Mouse (Mus musculus) heart, embryonic 15.5 days (tissue): ENCODE results near the gene Vav1. TPM values are rescaled to one million over a fixed set of nuclear protein-coding genes. Genes with fewer than 3 reads are reported as not detected.

ENCODE experiments used
- ATAC-seq: fragments of 200-750 bp; cut with Nextera tagmentation; replicated peaks from 2 replicates; pipeline ENCODE4 v1.8.0; 2017; ENCODE audit warnings: low read depth, moderate TSS enrichment; ENCODE audit not compliant: insufficient number of reproducible peaks, insufficient read depth, low FRiP score
- H3K27ac ChIP-seq: fragments of 300-500 bp; sonication (generic); 2 replicates; pipeline ENCODE4 v1.5.1; 2015; ENCODE audit warnings: mild to moderate bottlenecking, inconsistent platforms
- H3K27me3 ChIP-seq: fragments of 300-500 bp; sonication (generic); 2 replicates; pipeline ENCODE4 v1.6.1; 2015; ENCODE audit warnings: inconsistent platforms
- H3K36me3 ChIP-seq: fragments of 300-500 bp; sonication (generic); 2 replicates; pipeline ENCODE4 v1.6.1; 2015; ENCODE audit warnings: mild to moderate bottlenecking, inconsistent platforms
- H3K4me1 ChIP-seq: fragments of 300-500 bp; sonication (generic); replicated peaks from 2 replicates; pipeline ENCODE4 v1.6.1; 2015; ENCODE audit warnings: inconsistent platforms
- H3K4me2 ChIP-seq: fragments of 300-500 bp; sonication (generic); 2 replicates; pipeline ENCODE4 v1.6.1; 2015; ENCODE audit warnings: inconsistent platforms, mild to moderate bottlenecking, moderate library complexity
- H3K4me3 ChIP-seq: fragments of 300-500 bp; sonication (generic); 2 replicates; pipeline ENCODE4 v1.5.1; 2015; ENCODE audit warnings: mild to moderate bottlenecking, inconsistent platforms
- H3K9ac ChIP-seq: fragments of 300-500 bp; sonication (generic); 2 replicates; pipeline ENCODE4 v1.6.1; 2015; ENCODE audit warnings: mild to moderate bottlenecking, inconsistent platforms
- H3K9me3 ChIP-seq: fragments of 300-500 bp; sonication (generic); replicated peaks from 2 replicates; pipeline ENCODE4 v1.6.1; 2016; ENCODE audit warnings: inconsistent platforms
- WGBS: fragments of 180-500 bp; shearing (Covaris S2); methylation state at CpG from one replicate; pipeline ENCODE4 v1.1.7; 2015; ENCODE audit warnings: mixed read lengths; 5-methylcytosine and 5-hydroxymethylcytosine counted together
- polyA plus RNA-seq: library from polyadenylated mRNA; unstranded; fragments of >200 nt; fragmentation: Nextera tagmentation; extraction: Ambion mirVana; gene quantifications from 2 replicates; pipeline ENCODE4 v1.2.1, GENCODE M21; 2015

Vav1 gene
- polyA plus RNA-seq, 1 experiment from 2014 or later, result 1.8 TPM

DNA sequence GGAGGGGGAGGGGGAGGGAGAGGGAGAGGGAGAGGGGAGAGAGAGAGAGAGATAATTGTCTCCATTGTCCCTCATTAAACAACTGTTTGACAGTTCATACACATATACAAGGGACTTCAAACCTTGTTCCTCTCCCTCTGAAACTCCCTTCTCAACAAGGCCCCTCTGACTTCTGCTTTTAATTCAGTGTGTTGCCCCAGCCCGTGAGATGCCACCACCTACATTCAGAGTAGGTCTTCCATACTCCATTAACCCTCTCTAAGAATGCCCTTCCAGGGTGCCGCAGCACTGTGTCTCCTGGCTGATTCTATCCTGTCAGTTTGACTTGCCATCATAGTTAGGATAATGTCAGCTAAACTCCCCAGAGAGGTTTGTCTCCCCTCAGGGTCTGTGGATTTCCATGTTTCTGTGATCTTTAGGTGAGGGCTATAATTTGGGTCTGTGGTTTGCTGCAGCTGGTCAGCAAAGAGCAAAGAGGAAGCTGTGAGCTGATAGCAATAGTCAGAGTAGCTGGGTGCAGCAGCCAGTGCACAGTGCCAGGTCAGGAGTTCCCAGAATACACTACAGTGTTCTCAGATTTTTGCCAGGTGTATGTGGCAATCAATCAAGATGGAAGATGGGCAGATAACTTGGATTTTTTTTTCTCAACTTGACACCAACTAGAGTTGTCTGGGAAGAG, 65.3 kb downstream of the Vav1 start:
- no peak for ATAC-seq
- 55% methylated on average over 2 of the region's 2 CpGs for WGBS
- H3K4me3 ChIP-seq, result no peak overlapping the region

DNA sequence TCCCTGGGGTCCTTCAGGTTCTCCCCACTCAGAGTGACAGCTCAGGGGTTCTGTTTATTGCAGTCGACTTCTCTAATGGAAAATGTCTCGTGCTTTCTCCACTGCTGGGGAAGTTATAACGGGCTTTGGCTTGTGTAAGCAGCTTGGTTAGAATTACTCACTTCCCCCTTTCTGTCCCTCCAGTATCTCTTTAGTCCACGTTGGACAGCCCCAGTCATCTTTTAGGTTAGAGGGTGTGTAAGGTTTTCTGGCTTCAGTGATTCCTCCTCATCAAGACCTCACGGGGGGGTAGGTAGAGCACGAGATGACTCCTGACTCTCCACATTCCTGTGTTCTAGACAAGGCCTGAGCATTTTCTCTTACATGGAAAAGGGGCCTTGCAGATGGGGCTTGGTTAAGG, 68.1 kb downstream of the Vav1 start:
- WGBS, result 51% methylated on average over 6 of the region's 6 CpGs
- no peaks in the 10 kb centered on the region for H3K9me3 ChIP-seq
- H3K27me3 ChIP-seq, result no peaks in the 10 kb centered on the region
- no peaks in the 10 kb centered on the region for H3K36me3 ChIP-seq
- no peak overlapping the region for H3K27ac ChIP-seq
- ATAC-seq, result no peak
- no peak overlapping the region for H3K4me2 ChIP-seq
- H3K4me1 ChIP-seq, result no peaks in the 10 kb centered on the region
- no peak overlapping the region for H3K9ac ChIP-seq
- no peak overlapping the region for H3K4me3 ChIP-seq

More for the DNA sequence above, 65.3 kb downstream of the Vav1 start:
- Histone ChIP-seq H3K9ac (no peak overlapping the region), H3K27ac (no peak overlapping the region), H3K4me1 (no peaks in the 10 kb centered on the region), H3K4me2 (no peak overlapping the region), H3K27me3 (no peaks in the 10 kb centered on the region), H3K36me3 (no peaks in the 10 kb centered on the region), H3K9me3 (no peaks in the 10 kb centered on the region)

DNA sequence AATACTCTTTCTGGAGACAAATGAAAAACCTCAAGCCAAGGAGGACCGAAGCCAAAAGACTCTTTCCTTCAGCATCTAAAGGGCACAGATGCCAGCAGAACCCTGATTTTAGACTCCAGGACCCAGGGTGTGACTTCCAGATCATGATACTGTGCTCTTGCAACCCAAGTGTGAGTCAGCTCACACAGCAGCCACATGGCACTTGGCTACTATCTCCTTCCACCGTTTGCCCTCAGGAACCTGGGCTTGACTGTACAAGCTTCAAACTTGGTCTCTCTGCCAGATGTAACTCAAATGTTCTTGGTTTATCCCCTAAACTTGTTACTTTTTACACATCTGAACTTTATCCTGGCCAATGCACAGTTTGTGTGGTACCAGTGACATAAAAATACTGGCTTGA, 68.9 kb downstream of the Vav1 start:
- no peak for ATAC-seq
- 76% methylated on average over 2 of the region's 2 CpGs for WGBS

DNA sequence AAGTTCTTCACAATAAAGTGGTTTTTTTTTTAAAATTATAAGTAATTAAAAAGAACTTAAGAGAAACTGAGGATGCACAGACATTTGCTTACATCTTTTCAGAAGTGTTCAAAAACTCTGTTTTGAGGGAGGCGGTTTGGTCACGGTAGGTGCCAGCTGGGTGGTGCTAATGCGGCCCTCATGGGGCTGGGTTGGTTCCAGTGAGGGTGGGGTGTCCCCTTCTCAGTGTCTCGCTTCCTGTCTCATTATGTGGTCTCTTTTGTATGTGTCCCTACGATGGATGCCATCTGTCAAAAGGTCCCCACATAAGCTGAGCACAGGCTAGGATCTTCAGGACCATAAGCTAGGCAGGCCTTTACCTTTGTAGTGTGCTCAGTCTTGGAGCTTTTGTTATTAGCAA, 70.2 kb downstream of the Vav1 start:
- H3K4me1 ChIP-seq, result no peaks in the 10 kb centered on the region
- no peaks in the 10 kb centered on the region for H3K36me3 ChIP-seq
- 74% methylated on average over 5 of the region's 5 CpGs for WGBS
- no peak overlapping the region for H3K4me3 ChIP-seq
- no peak overlapping the region for H3K9ac ChIP-seq
- H3K27ac ChIP-seq, result no peak overlapping the region
- H3K27me3 ChIP-seq, result no peaks in the 10 kb centered on the region
- no peak for ATAC-seq
- no peak overlapping the region for H3K4me2 ChIP-seq
- H3K9me3 ChIP-seq, result no peaks in the 10 kb centered on the region

More for the DNA sequence above, 68.9 kb downstream of the Vav1 start:
- Histone ChIP-seq H3K36me3 (no peaks in the 10 kb centered on the region), H3K4me3 (no peak overlapping the region), H3K9me3 (no peaks in the 10 kb centered on the region), H3K9ac (no peak overlapping the region), H3K27ac (no peak overlapping the region), H3K4me2 (no peak overlapping the region), H3K27me3 (no peaks in the 10 kb centered on the region), H3K4me1 (no peaks in the 10 kb centered on the region)

DNA sequence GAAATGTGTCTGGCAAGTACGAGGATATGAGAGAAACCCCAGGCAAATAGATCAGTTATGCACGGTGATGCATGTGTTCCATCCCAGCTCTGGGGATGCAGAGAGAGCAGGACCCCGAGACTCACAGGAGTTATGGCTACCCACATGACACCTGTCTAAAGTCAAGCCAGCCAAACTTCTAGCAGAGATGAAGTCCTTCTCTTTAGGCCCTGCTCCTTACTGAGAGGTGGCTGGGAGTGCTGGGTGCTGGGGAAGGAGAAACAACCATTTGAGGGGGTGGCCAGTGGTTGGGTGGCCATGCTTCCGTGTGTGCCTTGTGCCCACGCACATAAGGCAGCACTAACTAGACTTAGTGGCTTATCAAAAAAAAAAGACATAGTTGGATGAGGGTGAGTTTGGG, 71.3 kb downstream of the Vav1 start:
- 73% methylated on average over 5 of the region's 5 CpGs for WGBS
- H3K36me3 ChIP-seq, result no peaks in the 10 kb centered on the region
- no peak overlapping the region for H3K4me3 ChIP-seq
- H3K4me2 ChIP-seq, result no peak overlapping the region
- no peaks in the 10 kb centered on the region for H3K4me1 ChIP-seq
- no peak overlapping the region for H3K27ac ChIP-seq
- no peak overlapping the region for H3K9ac ChIP-seq
- no peak for ATAC-seq
- H3K27me3 ChIP-seq, result no peaks in the 10 kb centered on the region
- no peaks in the 10 kb centered on the region for H3K9me3 ChIP-seq

DNA sequence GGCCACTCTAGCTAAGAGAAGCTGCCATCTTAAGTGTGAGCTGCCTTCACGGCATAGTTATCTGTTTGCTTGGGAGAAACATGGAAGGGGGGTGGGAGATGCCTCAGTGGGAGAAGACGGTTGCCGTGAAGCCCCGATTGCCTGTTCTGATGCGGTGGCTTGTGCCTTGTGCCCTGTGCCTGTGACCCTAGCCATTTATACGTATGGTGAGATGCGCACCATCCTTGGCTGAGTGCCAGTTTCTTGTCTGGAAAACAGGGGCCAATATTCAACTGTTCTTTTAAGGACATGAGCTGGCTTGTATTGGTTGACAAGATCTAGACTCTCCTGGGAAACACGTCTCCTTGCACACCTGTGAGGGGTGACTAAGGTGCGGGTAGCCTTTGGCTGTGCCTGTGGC, 72.2 kb downstream of the Vav1 start:
- Histone ChIP-seq H3K9ac (no peak overlapping the region), H3K4me3 (no peak overlapping the region), H3K36me3 (no peaks in the 10 kb centered on the region), H3K27ac (no peak overlapping the region), H3K4me1 (no peaks in the 10 kb centered on the region), H3K4me2 (no peak overlapping the region), H3K9me3 (no peaks in the 10 kb centered on the region), H3K27me3 (no peaks in the 10 kb centered on the region)
- WGBS, result 87% methylated on average over 9 of the region's 9 CpGs
- ATAC-seq, result no peak

DNA sequence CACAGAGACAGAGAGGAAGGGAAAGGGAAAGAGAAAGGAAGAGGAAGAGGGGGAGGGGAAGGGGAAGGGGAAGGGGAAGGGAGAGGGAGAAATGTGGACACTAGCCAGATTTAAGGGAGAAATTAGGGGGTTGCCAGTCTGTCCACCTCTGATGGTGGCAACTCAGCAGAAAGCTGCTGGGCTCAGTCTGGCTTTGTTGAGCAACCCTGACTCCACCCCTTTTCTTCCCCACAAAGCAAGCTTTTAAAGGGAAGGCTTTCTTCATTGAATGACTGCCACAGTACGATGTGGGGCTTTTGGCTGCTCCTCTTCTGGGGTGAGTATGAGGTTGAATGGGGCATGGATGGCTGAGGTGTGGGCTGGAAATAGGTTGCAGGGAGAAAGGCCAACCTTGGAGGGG, 79.5 kb downstream of the Vav1 start, which contains the start of gene Adgre1:
Adgre1 (plus strand) TSS at position 251 of the 400 bp plus-strand sequence.
- Histone ChIP-seq H3K4me1 (no peaks in the 10 kb centered on the region), H3K36me3 (no peaks in the 10 kb centered on the region), H3K27ac (no peak within 1 kb of the TSS), H3K9ac (no peak within 1 kb of the TSS), H3K4me3 (no peak within 1 kb of the TSS), H3K4me2 (no peak within 1 kb of the TSS), H3K27me3 (no peaks in the 10 kb centered on the region), H3K9me3 (no peaks in the 10 kb centered on the region)
- ATAC-seq, result no peak
- 23% methylated on average over 1 of the region's 1 CpGs for WGBS

DNA sequence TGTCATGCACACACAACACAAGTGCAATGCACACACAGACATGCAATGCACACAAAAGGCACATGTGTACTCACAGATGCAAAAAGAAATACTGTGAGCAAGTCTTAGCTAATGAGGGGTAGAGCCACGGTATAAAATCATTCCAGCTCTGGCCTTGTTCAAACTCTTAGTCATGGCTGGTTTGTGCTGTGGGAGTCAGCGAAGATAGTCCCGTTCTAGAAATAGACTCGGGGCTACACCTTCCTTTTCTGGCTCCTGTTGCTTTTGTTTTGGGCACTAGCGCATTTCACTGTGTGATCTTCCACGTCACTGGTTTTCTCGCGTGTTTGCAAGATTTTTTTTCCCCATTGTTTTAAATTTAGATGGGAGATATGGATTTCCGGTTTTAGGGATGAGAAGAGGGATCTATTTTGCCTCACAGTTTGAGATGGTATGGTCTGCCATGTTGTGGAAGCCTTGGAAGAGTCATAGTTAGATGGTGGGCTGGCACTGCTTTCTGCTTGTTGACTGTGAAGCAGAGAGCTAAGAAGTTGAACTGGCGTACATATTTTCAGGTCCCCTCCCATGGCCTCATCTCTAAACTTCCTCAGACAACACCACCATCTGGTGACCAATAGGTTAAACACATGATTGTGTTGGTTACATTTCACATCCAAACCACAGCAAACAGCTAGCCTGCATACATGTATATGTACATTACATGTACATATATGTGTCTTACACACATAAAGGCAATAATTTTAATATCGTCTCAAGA, 80.8 kb downstream of the Vav1 start:
- WGBS, result 73% methylated on average over 11 of the region's 11 CpGs
- Histone ChIP-seq H3K9me3 (no peaks in the 10 kb centered on the region), H3K36me3 (no peaks in the 10 kb centered on the region), H3K4me1 (no peaks in the 10 kb centered on the region), H3K4me2 (no peak overlapping the region), H3K27me3 (no peaks in the 10 kb centered on the region), H3K27ac (no peak overlapping the region), H3K4me3 (no peak overlapping the region), H3K9ac (no peak overlapping the region)
- no peak for ATAC-seq

Other genes starting within 250 kb of the Vav1 start
- gene Khsrp, start 247.6 kb upstream of the Vav1 start, polyA plus RNA-seq, result 23.3 and 29.3 TPM in 2 replicates
- not detected in 2 replicates for gene Slc25a41, start 237.4 kb upstream of the Vav1 start, polyA plus RNA-seq
- 0.92 and 2.5 TPM in 2 replicates for gene Crb3, start 220.0 kb upstream of the Vav1 start, polyA plus RNA-seq
- 14.7 and 18.3 TPM in 2 replicates for gene Slc25a23, start 219.2 kb upstream of the Vav1 start, polyA plus RNA-seq
- gene Dennd1c, start 200.6 kb upstream of the Vav1 start, polyA plus RNA-seq, result 0.64 and 3.7 TPM in 2 replicates
- gene Tubb4a, start 191.3 kb upstream of the Vav1 start, polyA plus RNA-seq, result 5.6 and 12.8 TPM in 2 replicates
- gene Tnfsf9, start 173.8 kb upstream of the Vav1 start, polyA plus RNA-seq, result 2.6 and 3.0 TPM in 2 replicates
- gene Cd70, start 129.3 kb upstream of the Vav1 start, polyA plus RNA-seq, result not detected in 2 replicates
- 0.29 TPM in 1 of 2 replicates, not detected in the other for gene Tnfsf14, start 84.9 kb upstream of the Vav1 start, polyA plus RNA-seq
- gene C3, start 51.0 kb upstream of the Vav1 start, polyA plus RNA-seq, result 1.8 and 5.6 TPM in 2 replicates
- gene Gpr108, start 30.7 kb upstream of the Vav1 start, polyA plus RNA-seq, result 26.5 and 29.0 TPM in 2 replicates
- gene Trip10, start 29.6 kb upstream of the Vav1 start, polyA plus RNA-seq, result 39.1 and 43.7 TPM in 2 replicates
- 3.6 and 5.7 TPM in 2 replicates for gene Adgre1, start 79.6 kb downstream of the Vav1 start, polyA plus RNA-seq